Mouse (Mus musculus): ENCODE measurements around the gene Scoc. TPM values are rescaled to one million over a fixed set of nuclear protein-coding genes. Genes with fewer than 3 reads are reported as not detected.

The Scoc gene
- polyA plus RNA-seq, 1 experiment from 2014 or later, result 290 TPM

- H3K9me3 ChIP-seq (ENCODE audit: control insufficient read depth, low read length), result no peaks in the 10 kb centered on the region
- peak within 1 kb of the TSS; percentile 77 for H3K4me2 ChIP-seq (replicated peaks)
- no peaks in the 10 kb centered on the region for H3K36me3 ChIP-seq (replicated peaks; ENCODE audit: control insufficient read depth, insufficient read depth)
- DNase-seq (ENCODE audit: low spot score) (peak; percentile 84), ATAC-seq (ENCODE audit: low FRiP score) (peak; percentile 93)
- peak within 1 kb of the TSS; percentile 81 for H3K9ac ChIP-seq
- H3K27me3 ChIP-seq (ENCODE audit: control insufficient read depth, insufficient read depth, low read length), result no peaks in the 10 kb centered on the region
- 5% methylated on average over 41 of the region's 41 CpGs for WGBS
- no peaks in the 10 kb centered on the region for H3K4me1 ChIP-seq (replicated peaks; ENCODE audit: control insufficient read depth, insufficient read depth, low read length)
- no peak within 1 kb of the TSS for H3K27ac ChIP-seq
- H3K4me3 ChIP-seq (replicated peaks; ENCODE audit: low read length), result peak within 1 kb of the TSS; percentile 68
These were observed 68.7 kb downstream of the Scoc start, which contains the start of gene Clgn for GRCm38 (mm10) chr8:83389316-83390005. Clgn (plus strand) TSS chr8:83389867.

GRCm38 (mm10) chr8:83382850-83383249 lies 75.3 kb downstream of the Scoc start:
- WGBS, result 34% methylated on average over 2 of the region's 2 CpGs
- no peaks in the 10 kb centered on the region for H3K36me3 ChIP-seq (replicated peaks; ENCODE audit: control insufficient read depth, insufficient read depth)
- no peak for DNase-seq (ENCODE audit: low spot score)

GRCm38 (mm10) chr8:83381016-83381415 lies 77.2 kb downstream of the Scoc start:
- Histone ChIP-seq H3K9me3 (ENCODE audit: control insufficient read depth, low read length) (no peaks in the 10 kb centered on the region), H3K27me3 (ENCODE audit: control insufficient read depth, insufficient read depth, low read length) (no peaks in the 10 kb centered on the region), H3K36me3 (replicated peaks; ENCODE audit: control insufficient read depth, insufficient read depth) (no peaks in the 10 kb centered on the region), H3K4me3 (replicated peaks; ENCODE audit: low read length) (no peak overlapping the region), H3K4me2 (replicated peaks) (no peak overlapping the region), H3K9ac (no peak overlapping the region), H3K4me1 (replicated peaks; ENCODE audit: control insufficient read depth, insufficient read depth, low read length) (no peaks in the 10 kb centered on the region), H3K27ac (no peak overlapping the region)
- WGBS, result 70% methylated on average over 2 of the region's 2 CpGs
- DNase-seq (ENCODE audit: low spot score), result no peak
- ATAC-seq (ENCODE audit: low FRiP score), result no peak

More at GRCm38 (mm10) chr8:83382850-83383249, 75.3 kb downstream of the Scoc start:
- Histone ChIP-seq H3K4me3 (replicated peaks; ENCODE audit: low read length) (no peak overlapping the region), H3K9me3 (ENCODE audit: control insufficient read depth, low read length) (no peaks in the 10 kb centered on the region), H3K27me3 (ENCODE audit: control insufficient read depth, insufficient read depth, low read length) (no peaks in the 10 kb centered on the region), H3K4me1 (replicated peaks; ENCODE audit: control insufficient read depth, insufficient read depth, low read length) (no peaks in the 10 kb centered on the region), H3K4me2 (replicated peaks) (no peak overlapping the region), H3K9ac (no peak overlapping the region), H3K27ac (no peak overlapping the region)
- ATAC-seq (ENCODE audit: low FRiP score), result no peak

- Histone ChIP-seq H3K27ac (no peak overlapping the region), H3K4me3 (replicated peaks; ENCODE audit: low read length) (no peak overlapping the region), H3K27me3 (ENCODE audit: control insufficient read depth, insufficient read depth, low read length) (no peaks in the 10 kb centered on the region), H3K9me3 (ENCODE audit: control insufficient read depth, low read length) (no peaks in the 10 kb centered on the region), H3K4me2 (replicated peaks) (no peak overlapping the region), H3K4me1 (replicated peaks; ENCODE audit: control insufficient read depth, insufficient read depth, low read length) (no peaks in the 10 kb centered on the region), H3K36me3 (replicated peaks; ENCODE audit: control insufficient read depth, insufficient read depth) (no peaks in the 10 kb centered on the region), H3K9ac (no peak overlapping the region)
- 77% methylated on average over 4 of the region's 4 CpGs for WGBS
- DNase-seq (ENCODE audit: low spot score) (no peak), ATAC-seq (ENCODE audit: low FRiP score) (no peak)
These were observed 78.0 kb downstream of the Scoc start for GRCm38 (mm10) chr8:83380141-83380540.

Other genes with a start within 250 kb of the Scoc start
- 0.16 TPM in 1 of 2 replicates, not detected in the other for gene Ucp1, start 168.0 kb downstream of the Scoc start, polyA plus RNA-seq (2014; fragmentation: Nextera tagmentation; extraction: Ambion mirVana)
- 24.1 and 24.9 TPM in 2 replicates for gene Elmod2, start 125.9 kb downstream of the Scoc start, polyA plus RNA-seq (2014; fragmentation: Nextera tagmentation; extraction: Ambion mirVana)
- gene Mgat4d, start 109.9 kb downstream of the Scoc start, polyA plus RNA-seq (2014; fragmentation: Nextera tagmentation; extraction: Ambion mirVana), result not detected in 2 replicates
- 13.2 and 16.6 TPM in 2 replicates for gene Clgn, start 68.5 kb downstream of the Scoc start, polyA plus RNA-seq (2014; fragmentation: Nextera tagmentation; extraction: Ambion mirVana)
- 0.13 TPM in 1 of 2 replicates, not detected in the other for gene Olfr370, start 77.4 kb upstream of the Scoc start, polyA plus RNA-seq (2014; fragmentation: Nextera tagmentation; extraction: Ambion mirVana)
- 321 and 385 TPM in 2 replicates for gene Ndufb7, start 108.3 kb upstream of the Scoc start, polyA plus RNA-seq (2014; fragmentation: Nextera tagmentation; extraction: Ambion mirVana)
- 1,444 and 1,536 TPM in 2 replicates for gene Tecr, start 149.6 kb upstream of the Scoc start, polyA plus RNA-seq (2014; fragmentation: Nextera tagmentation; extraction: Ambion mirVana)
- 45.8 and 47.8 TPM in 2 replicates for gene Dnajb1, start 149.8 kb upstream of the Scoc start, polyA plus RNA-seq (2014; fragmentation: Nextera tagmentation; extraction: Ambion mirVana)
- 102 and 119 TPM in 2 replicates for gene Gipc1, start 194.3 kb upstream of the Scoc start, polyA plus RNA-seq (2014; fragmentation: Nextera tagmentation; extraction: Ambion mirVana)
- gene Ptger1, start 208.3 kb upstream of the Scoc start, polyA plus RNA-seq (2014; fragmentation: Nextera tagmentation; extraction: Ambion mirVana), result 1.8 and 1.9 TPM in 2 replicates
- gene Pkn1, start 240.8 kb upstream of the Scoc start, polyA plus RNA-seq (2014; fragmentation: Nextera tagmentation; extraction: Ambion mirVana), result 30.2 and 30.4 TPM in 2 replicates

All from hindbrain, embryonic 14.5 days (tissue).